Mouse (Mus musculus) liver, adult 2 months (tissue): ENCODE data around the gene Gm9972. TPM values are rescaled to one million over a fixed set of nuclear protein-coding genes. Genes with fewer than 3 reads are reported as not detected.

Source experiments
- DNase-seq: peaks from one replicate; pipeline ENCODE4 v3.0.0-alpha.2; 2011; ENCODE audit warnings: low read depth, low spot score; ENCODE audit errors: extremely low read depth
- H3K27ac ChIP-seq: fragments of 200-500 bp; replicated peaks from 2 replicates; pipeline ENCODE4 v1.5.1; 2012; ENCODE audit warnings: low read depth, mild to moderate bottlenecking, control low read depth, inconsistent platforms, low read length; ENCODE audit not compliant: insufficient read depth
- H3K27me3 ChIP-seq: fragments of 200-500 bp; 2 replicates; pipeline ENCODE4 v1.6.1; 2012; ENCODE audit warnings: mild to moderate bottlenecking, moderate library complexity, low read length, inconsistent platforms; ENCODE audit not compliant: control insufficient read depth, insufficient read depth
- H3K36me3 ChIP-seq: fragments of 200-500 bp; 2 replicates; pipeline ENCODE4 v1.6.1; 2012; ENCODE audit warnings: low read length, inconsistent platforms; ENCODE audit not compliant: control insufficient read depth, insufficient read depth
- H3K4me1 ChIP-seq: fragments of 200-500 bp; 2 replicates; pipeline ENCODE4 v1.6.1; 2011; ENCODE audit warnings: low read length; ENCODE audit not compliant: control insufficient read depth, insufficient read depth
- H3K4me3 ChIP-seq: fragments of 200-500 bp; 2 replicates; pipeline ENCODE4 v1.5.1; 2011; ENCODE audit warnings: low read depth, mild to moderate bottlenecking, control low read depth, low read length, moderate library complexity; ENCODE audit not compliant: insufficient read depth
- H3K79me2 ChIP-seq: fragments of 200-500 bp; 2 replicates; pipeline ENCODE4 v1.6.1; 2012; ENCODE audit warnings: inconsistent platforms, mild to moderate bottlenecking, low read length, moderate library complexity; ENCODE audit not compliant: control insufficient read depth, insufficient read depth
- H3K9ac ChIP-seq: fragments of 200-500 bp; 2 replicates; pipeline ENCODE4 v1.6.1; 2012; ENCODE audit warnings: low read depth, mild to moderate bottlenecking, control low read depth, inconsistent platforms, low read length
- CTCF ChIP-seq: fragments of 200-500 bp; IDR thresholded peaks from 2 replicates; pipeline ENCODE4 v1.5.1; 2011; ENCODE audit warnings: low read depth, low read length, control low read depth
- POLR2A ChIP-seq: fragments of 200-500 bp; IDR thresholded peaks from 2 replicates; pipeline ENCODE4 v1.6.1; 2011; ENCODE audit warnings: low read length, control low read depth; ENCODE audit not compliant: insufficient read depth; ENCODE audit errors: extremely low read depth
- WGBS: fragments of 180-500 bp; shearing (Covaris S2); methylation state at CpG from one replicate; pipeline ENCODE4 v1.1.7; 2018; 5-methylcytosine and 5-hydroxymethylcytosine counted together
- polyA plus RNA-seq: library from polyadenylated mRNA; depleted of rRNA; stranded (reverse); fragments of >200 nt; gene quantifications from 2 replicates; pipeline ENCODE4 v1.2.3, GENCODE M21; 2012; rRNA removed
- total RNA-seq: library from RNA; depleted of rRNA; stranded (reverse); fragments of >200 nt; gene quantifications from 2 replicates; pipeline ENCODE4 v1.2.3, GENCODE M21; 2014; rRNA removed

The Gm9972 gene
- total RNA-seq (not detected in 2 replicates), polyA plus RNA-seq (not detected in 2 replicates)

GRCm38 (mm10) chr11:43035446-43035845, at the start of gene Gm9972:
TSS of gene Gm9972 (plus strand) at chr11:43035746.
- H3K9ac ChIP-seq = no peak within 1 kb of the TSS
- DNase-seq = no peak
- no peak within 1 kb of the TSS for H3K27ac ChIP-seq
- H3K4me3 ChIP-seq = no peak within 1 kb of the TSS
- H3K36me3 ChIP-seq = no peaks in the 10 kb centered on the region
- no peak for TF ChIP-seq POLR2A
- TF ChIP-seq CTCF = no peak
- no peaks in the 10 kb centered on the region for H3K27me3 ChIP-seq
- no peaks in the 10 kb centered on the region for H3K79me2 ChIP-seq
- no peaks in the 10 kb centered on the region for H3K4me1 ChIP-seq

- H3K9ac ChIP-seq = no peak overlapping the region
- no peak overlapping the region for H3K27ac ChIP-seq
- H3K27me3 ChIP-seq = no peaks in the 10 kb centered on the region
- no peak for TF ChIP-seq POLR2A
- TF ChIP-seq CTCF = no peak
- no peaks in the 10 kb centered on the region for H3K36me3 ChIP-seq
- 40% methylated on average over 3 of the region's 3 CpGs for WGBS
- H3K79me2 ChIP-seq = no peaks in the 10 kb centered on the region
- no peak overlapping the region for H3K4me3 ChIP-seq
- H3K4me1 ChIP-seq = no peaks in the 10 kb centered on the region
- DNase-seq = peak; percentile 29
Observed at GRCm38 (mm10) chr11:42999188-42999587, 36.4 kb upstream of the Gm9972 start.

GRCm38 (mm10) chr11:43011941-43012340, 23.6 kb upstream of the Gm9972 start:
- H3K4me1 ChIP-seq = no peaks in the 10 kb centered on the region
- 81% methylated on average over 2 of the region's 2 CpGs for WGBS
- no peak for TF ChIP-seq CTCF
- TF ChIP-seq POLR2A = no peak
- no peaks in the 10 kb centered on the region for H3K36me3 ChIP-seq
- H3K27me3 ChIP-seq = no peaks in the 10 kb centered on the region
- no peak for DNase-seq
- H3K9ac ChIP-seq = no peak overlapping the region
- H3K27ac ChIP-seq = no peak overlapping the region
- no peaks in the 10 kb centered on the region for H3K79me2 ChIP-seq
- no peak overlapping the region for H3K4me3 ChIP-seq

GRCm38 (mm10) chr11:43012980-43013379, 22.6 kb upstream of the Gm9972 start:
- no peaks in the 10 kb centered on the region for H3K36me3 ChIP-seq
- no peak for DNase-seq
- no peak for TF ChIP-seq CTCF
- no peak for TF ChIP-seq POLR2A
- no peak overlapping the region for H3K4me3 ChIP-seq
- no peak overlapping the region for H3K27ac ChIP-seq
- H3K9ac ChIP-seq = no peak overlapping the region
- H3K79me2 ChIP-seq = no peaks in the 10 kb centered on the region
- no peaks in the 10 kb centered on the region for H3K4me1 ChIP-seq
- WGBS = 82% methylated on average over 4 of the region's 4 CpGs
- H3K27me3 ChIP-seq = no peaks in the 10 kb centered on the region

- no peak overlapping the region for H3K27ac ChIP-seq
- no peak for DNase-seq
- no peaks in the 10 kb centered on the region for H3K27me3 ChIP-seq
- TF ChIP-seq CTCF (no peak), POLR2A (no peak)
- no peaks in the 10 kb centered on the region for H3K79me2 ChIP-seq
- no peak overlapping the region for H3K4me3 ChIP-seq
- no peaks in the 10 kb centered on the region for H3K4me1 ChIP-seq
- H3K9ac ChIP-seq = no peak overlapping the region
- no peaks in the 10 kb centered on the region for H3K36me3 ChIP-seq
Observed at GRCm38 (mm10) chr11:43023109-43023688, 12.3 kb upstream of the Gm9972 start.

GRCm38 (mm10) chr11:43029813-43030212, 5.7 kb upstream of the Gm9972 start:
- 66% methylated on average over 1 of the region's 1 CpGs for WGBS

More at GRCm38 (mm10) chr11:43029813-43030212, 5.7 kb upstream of the Gm9972 start:
- Histone ChIP-seq H3K4me3 (no peak overlapping the region), H3K4me1 (no peaks in the 10 kb centered on the region), H3K27ac (no peak overlapping the region), H3K9ac (no peak overlapping the region), H3K36me3 (no peaks in the 10 kb centered on the region), H3K27me3 (no peaks in the 10 kb centered on the region), H3K79me2 (no peaks in the 10 kb centered on the region)
- TF ChIP-seq POLR2A (no peak), CTCF (no peak)
- DNase-seq = no peak
